Mouse (Mus musculus) spleen, embryonic (tissue): ENCODE data around the gene Foxd2.

ENCODE experiments used
- CTCF ChIA-PET: fragments of 350-600 bp; sonication (Branson Sonifier 250); formaldehyde crosslinking; loops from one replicate; lab custom pipeline; 2022; lab: Charles Lee

The Foxd2 gene

GRCm38 (mm10) chr4:114858426-114858825 lies 50.2 kb downstream of the Foxd2 start:
- CTCF ChIA-PET = no interaction called here
